ENCODE assay signal across 9 mouse cellular contexts in genomic region chr1:84621308-84621707, GRCm38 (mm10).
DNase-seq lines count a peak whose midpoint lies in the region; ATAC-seq and TF ChIP-seq lines count a peak whose summit lies in the region.
"Had no signal": no experiment of that assay in that cellular context is flagged by ENCODE, and none has a peak within 500 bp of the region (broad histone marks: within the 10 kb centered on the region; RNA-seq: fewer than 3 reads in every experiment).

No protein-coding gene starts in this region.

- H3K27ac ChIP-seq in left cerebral cortex, adult 2 months: peak overlapping the region; percentile 57; the same call in 1 of the 2 replicates

- TF ChIP-seq CTCF in left cerebral cortex, adult 2 months (IDR thresholded peaks at IDR 0.05): no peak

- H3K4me3 ChIP-seq in left cerebral cortex, adult 2 months: no peak overlapping the region
- H3K4me3 ChIP-seq: myocyte had no signal

- peak; percentile 5 for DNase-seq in adrenal gland, adult 8-10 months
- DNase-seq in cerebellum, adult 11-12 months: peak; percentile 39
- DNase-seq in left cerebral cortex, adult 2 months (ENCODE audit: extremely low spot score in 1 of 2, low spot score in 2 of 2): peak; percentile 56 to 57
- DNase-seq in ovary, postnatal 36 days (ENCODE audit: low spot score): peak; percentile 24
- DNase-seq in gastrocnemius, postnatal 36 days: no peak
- no peak for DNase-seq in spleen, postnatal 4 days (ENCODE audit: low spot score in 2 of 2)
- DNase-seq in gastrocnemius, postnatal 10 days: no peak

- ATAC-seq in frontal cortex, adult (ENCODE audit: low TSS enrichment): peak; percentile 81

- intact Hi-C loops in left cerebral cortex, adult 2 months (cut with DNase I): loop anchor here (5.0 kb wide), 1 partner anchor 76 kb away; the partner anchor contains the start of gene Dner
- intact Hi-C loops in gastrocnemius, postnatal 36 days (cut with DNase I): no loop called here

Comparison
In these comparisons a context has a peak if more than half of its experiments do, and no peak if none do; other contexts are left out.
1. DNase-seq: peak in adrenal gland, adult 8-10 months (single experiment), cerebellum, adult 11-12 months (single experiment), left cerebral cortex, adult 2 months (2 of 2) and ovary, postnatal 36 days (single experiment); none in gastrocnemius, postnatal 36 days (0 of 2), spleen, postnatal 4 days (0 of 2) and gastrocnemius, postnatal 10 days (single experiment).